ENCODE assay signal across 17 mouse cellular contexts in genomic region chr4:34241673-34242072, GRCm38 (mm10).
DNase-seq lines count a peak whose midpoint lies in the region; ATAC-seq and TF ChIP-seq lines count a peak whose summit lies in the region.
"Had no signal": no experiment of that assay in that cellular context is flagged by ENCODE, and none has a peak within 500 bp of the region (broad histone marks: within the 10 kb centered on the region; RNA-seq: fewer than 3 reads in every experiment).

No protein-coding gene starts in this region.

- H3K27me3 ChIP-seq in forebrain, embryonic 12.5 days = peaks cover 16% of the 10 kb centered on the region; the same call in 1 of the 2 replicates
- H3K27me3 ChIP-seq in forebrain, embryonic 10.5 days (ENCODE audit: poor library complexity, severe bottlenecking) = no peaks in the 10 kb centered on the region
- no peaks in the 10 kb centered on the region for H3K27me3 ChIP-seq in midbrain, embryonic 12.5 days
- H3K27me3 ChIP-seq in midbrain, embryonic 11.5 days (ENCODE audit: control insufficient read depth, insufficient read depth, low read length) = no peaks in the 10 kb centered on the region
- H3K27me3 ChIP-seq in forebrain, embryonic 15.5 days = no peaks in the 10 kb centered on the region
- H3K27me3 ChIP-seq in thymus, adult 2 months (ENCODE audit: control insufficient read depth, insufficient read depth, low read length) = no peaks in the 10 kb centered on the region
- H3K27me3 ChIP-seq in midbrain, embryonic 10.5 days (ENCODE audit: low read depth, poor library complexity, severe bottlenecking) = no peaks in the 10 kb centered on the region
- H3K27me3 ChIP-seq: embryonic facial prominence, embryonic 15.5 days; heart, embryonic 12.5 days; Patski had no signal

- 35% methylated on average over 3 of the region's 3 CpGs for WGBS in forebrain, embryonic 12.5 days
- WGBS in forebrain, embryonic 10.5 days = 66% methylated on average over 3 of the region's 3 CpGs
- WGBS in midbrain, embryonic 12.5 days = 75% methylated on average over 3 of the region's 3 CpGs
- 74% methylated on average over 3 of the region's 3 CpGs for WGBS in midbrain, embryonic 11.5 days
- WGBS in forebrain, embryonic 15.5 days = 11% methylated on average over 3 of the region's 3 CpGs
- WGBS in thymus, adult 2 months = 94% methylated on average over 3 of the region's 3 CpGs
- 75% methylated on average over 3 of the region's 3 CpGs for WGBS in midbrain, embryonic 10.5 days

- DNase-seq in forebrain, embryonic 10.5 days (ENCODE audit: extremely low spot score, low spot score) = no peak
- DNase-seq in midbrain, embryonic 11.5 days (ENCODE audit: low spot score, missing footprints) = no peak
- DNase-seq in thymus, adult 2 months = no peak
- DNase-seq in midbrain, embryonic 10.5 days (ENCODE audit: low spot score) = no peak
- DNase-seq: adrenal gland, postnatal 14 days; cerebellum, adult 9-11 months; cerebellum, postnatal 36 days; gastrocnemius, adult 2 months; gastrocnemius, postnatal 25 days had no signal

- no peaks in the 10 kb centered on the region for H3K9me3 ChIP-seq in forebrain, embryonic 12.5 days
- H3K9me3 ChIP-seq in forebrain, embryonic 10.5 days = no peaks in the 10 kb centered on the region
- H3K9me3 ChIP-seq in midbrain, embryonic 12.5 days = no peaks in the 10 kb centered on the region
- H3K9me3 ChIP-seq in midbrain, embryonic 11.5 days (ENCODE audit: control insufficient read depth, low read length) = no peaks in the 10 kb centered on the region
- 0 out of 2 replicates have a peak, but pooled peaks cover 3% of the 10 kb centered on the region for H3K9me3 ChIP-seq in forebrain, embryonic 15.5 days
- no peaks in the 10 kb centered on the region for H3K9me3 ChIP-seq in midbrain, embryonic 10.5 days (replicated peaks)
- H3K9me3 ChIP-seq: embryonic facial prominence, embryonic 15.5 days; heart, embryonic 12.5 days had no signal

- H3K27ac ChIP-seq in forebrain, embryonic 12.5 days = no peak overlapping the region
- no peak overlapping the region for H3K27ac ChIP-seq in forebrain, embryonic 10.5 days
- no peak overlapping the region for H3K27ac ChIP-seq in midbrain, embryonic 12.5 days (replicated peaks)
- no peak overlapping the region for H3K27ac ChIP-seq in midbrain, embryonic 11.5 days (ENCODE audit: low read depth, low read length)
- H3K27ac ChIP-seq in forebrain, embryonic 15.5 days (replicated peaks) = no peak overlapping the region
- H3K27ac ChIP-seq in thymus, adult 2 months (ENCODE audit: control insufficient read depth, insufficient read depth, low read length) = no peak overlapping the region
- no peak overlapping the region for H3K27ac ChIP-seq in midbrain, embryonic 10.5 days (replicated peaks)
- H3K27ac ChIP-seq: embryonic facial prominence, embryonic 15.5 days; gastrocnemius, adult 2 months had no signal

- H3K36me3 ChIP-seq in forebrain, embryonic 12.5 days (replicated peaks) = no peaks in the 10 kb centered on the region
- no peaks in the 10 kb centered on the region for H3K36me3 ChIP-seq in forebrain, embryonic 10.5 days (replicated peaks)
- H3K36me3 ChIP-seq in midbrain, embryonic 12.5 days = no peaks in the 10 kb centered on the region
- no peaks in the 10 kb centered on the region for H3K36me3 ChIP-seq in midbrain, embryonic 11.5 days (ENCODE audit: control insufficient read depth, insufficient read depth, low read length)
- no peaks in the 10 kb centered on the region for H3K36me3 ChIP-seq in forebrain, embryonic 15.5 days
- no peaks in the 10 kb centered on the region for H3K36me3 ChIP-seq in thymus, adult 2 months (ENCODE audit: control insufficient read depth, insufficient read depth, low read length)
- H3K36me3 ChIP-seq in midbrain, embryonic 10.5 days = no peaks in the 10 kb centered on the region
- H3K36me3 ChIP-seq: embryonic facial prominence, embryonic 15.5 days; heart, embryonic 12.5 days had no signal

- no peak for TF ChIP-seq POLR2A in thymus, adult 2 months (IDR thresholded peaks at IDR 0.05; ENCODE audit: control insufficient read depth, extremely low read depth, insufficient read depth, low read length, poor library complexity)

- H3K9ac ChIP-seq in forebrain, embryonic 12.5 days = no peak overlapping the region
- H3K9ac ChIP-seq in midbrain, embryonic 12.5 days (replicated peaks) = no peak overlapping the region
- no peak overlapping the region for H3K9ac ChIP-seq in midbrain, embryonic 11.5 days (ENCODE audit: low read length)
- no peak overlapping the region for H3K9ac ChIP-seq in forebrain, embryonic 15.5 days (replicated peaks)
- H3K9ac ChIP-seq: embryonic facial prominence, embryonic 15.5 days; heart, embryonic 12.5 days had no signal

- H3K4me1 ChIP-seq in forebrain, embryonic 12.5 days = peaks cover 19% of the 10 kb centered on the region
- peaks cover 18% of the 10 kb centered on the region for H3K4me1 ChIP-seq in forebrain, embryonic 10.5 days
- H3K4me1 ChIP-seq in midbrain, embryonic 12.5 days = peaks cover 14% of the 10 kb centered on the region; the same call in 1 of the 2 replicates
- H3K4me1 ChIP-seq in midbrain, embryonic 11.5 days (ENCODE audit: control insufficient read depth, insufficient read depth, low read length) = no peaks in the 10 kb centered on the region
- peaks cover 13% of the 10 kb centered on the region for H3K4me1 ChIP-seq in forebrain, embryonic 15.5 days
- no peaks in the 10 kb centered on the region for H3K4me1 ChIP-seq in thymus, adult 2 months (replicated peaks; ENCODE audit: control insufficient read depth, insufficient read depth, low read length)
- H3K4me1 ChIP-seq in midbrain, embryonic 10.5 days = peaks cover 7% of the 10 kb centered on the region
- H3K4me1 ChIP-seq: embryonic facial prominence, embryonic 15.5 days; heart, embryonic 12.5 days had no signal

- H3K4me2 ChIP-seq in forebrain, embryonic 12.5 days = no peak overlapping the region
- H3K4me2 ChIP-seq in midbrain, embryonic 12.5 days (replicated peaks) = no peak overlapping the region
- H3K4me2 ChIP-seq in midbrain, embryonic 11.5 days = no peak overlapping the region
- H3K4me2 ChIP-seq in forebrain, embryonic 15.5 days (replicated peaks) = no peak overlapping the region
- H3K4me2 ChIP-seq: embryonic facial prominence, embryonic 15.5 days; heart, embryonic 12.5 days had no signal

- no peak for TF ChIP-seq CTCF in thymus, adult 2 months (IDR thresholded peaks at IDR 0.05; ENCODE audit: borderline replicate concordance, control insufficient read depth, extremely low read depth, insufficient read depth, low read length, poor library complexity)

- no peak overlapping the region for H3K4me3 ChIP-seq in forebrain, embryonic 12.5 days (replicated peaks)
- H3K4me3 ChIP-seq in forebrain, embryonic 10.5 days = no peak overlapping the region
- H3K4me3 ChIP-seq in midbrain, embryonic 12.5 days = no peak overlapping the region
- H3K4me3 ChIP-seq in midbrain, embryonic 11.5 days (ENCODE audit: low read depth, low read length) = no peak overlapping the region
- no peak overlapping the region for H3K4me3 ChIP-seq in forebrain, embryonic 15.5 days
- H3K4me3 ChIP-seq in thymus, adult 2 months (ENCODE audit: control insufficient read depth, insufficient read depth, low read length) = no peak overlapping the region
- no peak overlapping the region for H3K4me3 ChIP-seq in midbrain, embryonic 10.5 days
- H3K4me3 ChIP-seq: embryonic facial prominence, embryonic 15.5 days; erythroblast, embryonic 14.5 days; gastrocnemius, adult 2 months; heart, embryonic 12.5 days had no signal

- 0 out of 2 replicates have a peak, but pooled peaks have one; percentile 50 for ATAC-seq in forebrain, embryonic 12.5 days (ENCODE audit: low FRiP score)
- peak; percentile 56; the same call in 1 of the 2 replicates for ATAC-seq in midbrain, embryonic 12.5 days (ENCODE audit: low FRiP score, low read depth)
- ATAC-seq in midbrain, embryonic 11.5 days (ENCODE audit: low FRiP score) = no peak
- peak; percentile 79 for ATAC-seq in forebrain, embryonic 15.5 days (replicated peaks)
- ATAC-seq: activated CD4-positive, CD25-positive, alpha-beta regulatory T cell, adult 4 months; Patski had no signal
